Mouse (Mus musculus) heart, adult 18-20 months (tissue): ENCODE results near the gene Anxa9. TPM values are rescaled to one million over a fixed set of nuclear protein-coding genes. Genes with fewer than 3 reads are reported as not detected.

Experiments used
- DNase-seq, 2 experiments: peaks; one replicate each; pipeline ENCODE4 v3.0.0; 2021 to 2022; ENCODE audit warnings: mixed read lengths in 1 of 2
- total RNA-seq, 2 experiments: library from RNA; stranded (reverse); gene quantifications; 2 replicates each; pipeline ENCODE4 v1.2.3; 2021

The Anxa9 gene
- total RNA-seq, 2 experiments from 2014 or later = 0.59 to 0.65 TPM

DNA sequence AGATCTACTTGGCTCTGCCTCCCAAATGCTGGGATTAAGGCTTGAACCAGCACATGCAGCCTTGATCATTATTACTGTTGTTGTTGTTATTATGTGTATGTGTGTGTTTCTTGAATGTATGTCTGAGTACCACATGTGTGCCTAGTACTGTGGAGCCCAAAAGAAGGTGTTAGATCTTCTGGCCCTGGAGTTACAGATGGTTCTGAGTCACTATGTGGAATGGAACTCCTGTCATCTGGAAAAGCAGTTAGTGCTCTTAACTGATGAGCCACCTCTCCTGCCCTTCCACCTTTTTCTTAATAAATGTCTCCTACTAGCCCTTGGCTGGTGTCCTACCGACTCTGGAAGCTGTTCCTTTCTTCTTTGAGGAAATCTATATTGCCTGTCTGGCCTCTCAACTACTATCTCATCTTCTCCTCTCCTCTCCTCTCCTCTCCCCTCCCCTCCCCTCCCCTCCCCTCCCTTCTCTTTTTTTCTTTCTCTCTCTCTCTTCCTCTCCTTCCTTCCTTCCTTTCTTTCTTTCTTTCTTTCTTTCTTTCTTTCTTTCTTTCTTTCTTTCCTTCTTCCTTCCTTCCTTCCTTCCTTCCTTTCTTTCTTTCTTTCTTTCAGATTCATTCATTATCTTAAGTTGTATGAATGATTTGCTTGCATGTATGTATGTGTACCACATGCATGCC, 59.2 kb downstream of the Anxa9 start:
- DNase-seq = no peak

DNA sequence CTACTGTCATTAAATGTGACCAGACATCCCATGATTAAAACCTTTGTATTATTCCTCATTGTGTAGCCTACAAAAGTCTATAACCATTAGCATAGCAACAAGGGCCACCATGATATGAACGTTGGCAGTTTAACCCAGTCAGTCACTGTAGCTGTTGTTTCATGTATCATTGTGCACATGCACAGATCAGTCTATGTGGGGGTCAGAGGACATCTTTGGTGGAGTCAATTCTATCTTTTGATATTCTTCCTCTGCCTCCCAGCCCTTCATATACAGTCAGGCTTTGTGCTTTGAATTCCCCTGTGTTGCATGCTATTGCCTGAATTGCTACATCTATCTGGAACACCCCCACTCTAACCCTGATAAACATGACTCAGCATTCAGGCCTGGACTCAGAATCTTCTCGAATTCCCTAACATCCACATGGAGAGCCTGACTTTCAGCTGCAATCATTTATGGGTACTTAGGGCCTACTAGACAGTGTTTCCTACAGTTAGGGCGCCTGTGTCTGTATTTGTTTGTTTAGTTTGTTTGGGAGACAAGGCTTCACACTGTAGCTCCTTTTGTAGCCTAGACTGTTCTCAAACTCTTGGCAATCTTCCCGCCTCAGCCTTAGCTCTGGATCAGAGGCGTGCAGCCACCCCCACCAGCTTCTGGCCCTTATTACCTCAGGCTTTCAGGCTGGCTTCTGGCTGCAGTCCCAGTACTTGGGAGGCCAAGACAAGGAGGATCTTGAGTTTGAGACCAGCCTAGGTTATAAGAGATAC, 60.3 kb downstream of the Anxa9 start:
- peak; percentile 50 to 55 for DNase-seq

Other genes starting within 250 kb of the Anxa9 start
- 10 to 100 TPM; 14.9 to 15.3 TPM for gene Pip5k1a, start 200.2 kb downstream of the Anxa9 start, total RNA-seq
- gene Vps72, start 196.2 kb downstream of the Anxa9 start, total RNA-seq = 10 to 100 TPM; 32.1 to 32.5 TPM
- 10 to 100 TPM; 34.7 to 36.3 TPM for gene Tmod4, start 182.7 kb downstream of the Anxa9 start, total RNA-seq
- gene Scnm1, start 173.2 kb downstream of the Anxa9 start, total RNA-seq = 10 to 100 TPM; 36.5 to 38.3 TPM
- 1 to 10 TPM; 4.5 to 4.7 TPM for gene Lysmd1, start 173.1 kb downstream of the Anxa9 start, total RNA-seq
- gene Tnfaip8l2, start 164.8 kb downstream of the Anxa9 start, total RNA-seq = 1 to 10 TPM; 2.2 to 2.6 TPM
- gene Sema6c, start 146.7 kb downstream of the Anxa9 start, total RNA-seq = 1 to 10 TPM; 4.0 to 4.8 TPM
- gene Gabpb2, start 89.3 kb downstream of the Anxa9 start, total RNA-seq = 10 to 100 TPM; 11.2 to 13.9 TPM
- 10 to 100 TPM; 19.3 to 21.8 TPM for gene Cdc42se1, start 78.4 kb downstream of the Anxa9 start, total RNA-seq
- 1 to 10 TPM; 6.8 to 8.6 TPM for gene Mllt11, start 75.0 kb downstream of the Anxa9 start, total RNA-seq
- gene Gm128, start 65.6 kb downstream of the Anxa9 start, total RNA-seq = not detected
- not detected for gene Bnipl, start 56.0 kb downstream of the Anxa9 start, total RNA-seq
- 10 to 100 TPM; 19.1 to 23.2 TPM for gene Mindy1, start 25.8 kb downstream of the Anxa9 start, total RNA-seq
- 10 to 100 TPM; 25.5 to 25.6 TPM for gene Prune1, start 25.1 kb downstream of the Anxa9 start, total RNA-seq
- 10 to 100 TPM; 30.3 to 32.4 TPM for gene Cers2, start 7.6 kb upstream of the Anxa9 start, total RNA-seq
- gene Setdb1, start 50.0 kb upstream of the Anxa9 start, total RNA-seq = 10 to 100 TPM; 10.9 to 11.6 TPM
- gene 4930558C23Rik, start 95.7 kb upstream of the Anxa9 start, total RNA-seq = not detected
- 10 to 100 TPM; 34.0 to 34.9 TPM for gene Arnt, start 127.2 kb upstream of the Anxa9 start, total RNA-seq
- gene Ctsk, start 192.1 kb upstream of the Anxa9 start, total RNA-seq = 1 to 10 TPM; 5.5 to 7.4 TPM
- 10 to 100 TPM; 18.2 to 24.3 TPM for gene Ctss, start 219.6 kb upstream of the Anxa9 start, total RNA-seq